Mouse (Mus musculus): Measurements from ENCODE around the gene Tmem17.
A peak's percentile ranks its signal among the peaks of the same experiment; 100 is the strongest.

Gene Tmem17

GRCm38 (mm10) chr11:22512038-22513001, at the start of gene Tmem17:
Gene Tmem17, plus strand, starts transcription at chr11:22512088.
- peak; percentile 89 for DNase-seq (ENCODE audit: low spot score)

GRCm38 (mm10) chr11:22479836-22480619, 31.9 kb upstream of the Tmem17 start:
- DNase-seq (ENCODE audit: low spot score) = no peak

- no peak for DNase-seq (ENCODE audit: low spot score)
Measured at GRCm38 (mm10) chr11:22481639-22482361, 30.1 kb upstream of the Tmem17 start.

GRCm38 (mm10) chr11:22482362-22482760, 29.5 kb upstream of the Tmem17 start:
- no peak for DNase-seq (ENCODE audit: low spot score)

DNA sequence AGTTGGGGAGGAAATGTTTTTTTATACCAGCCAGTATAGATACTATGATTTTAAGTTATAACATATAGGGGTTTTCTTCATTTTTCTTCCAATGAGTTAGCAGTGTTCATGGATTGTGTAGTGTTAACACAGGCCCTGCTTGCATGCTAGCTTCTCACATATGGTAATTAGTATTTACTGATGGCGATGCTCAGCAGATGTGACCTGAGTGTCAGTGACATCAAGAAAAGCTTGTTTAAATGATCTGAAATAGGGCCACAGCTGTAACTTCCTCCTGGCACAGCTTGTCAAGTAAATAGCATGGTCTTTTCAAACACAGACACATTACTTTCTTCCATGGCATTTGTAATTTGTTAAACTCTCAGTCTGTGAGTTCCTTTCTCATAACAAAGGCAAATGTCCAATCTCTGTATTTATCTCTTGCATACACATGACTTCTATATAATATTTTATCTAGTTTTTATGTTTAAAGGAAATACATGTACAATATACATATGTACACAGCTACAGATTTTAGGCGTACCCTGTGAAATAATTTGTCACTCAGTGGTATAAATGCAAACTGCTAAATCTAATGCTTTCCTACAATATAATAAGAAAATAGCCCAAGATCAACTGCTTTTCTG, 18.1 kb upstream of the Tmem17 start:
- DNase-seq (ENCODE audit: low spot score) = no peak

GRCm38 (mm10) chr11:22494941-22495340, 16.9 kb upstream of the Tmem17 start:
- DNase-seq (ENCODE audit: low spot score) = no peak

DNA sequence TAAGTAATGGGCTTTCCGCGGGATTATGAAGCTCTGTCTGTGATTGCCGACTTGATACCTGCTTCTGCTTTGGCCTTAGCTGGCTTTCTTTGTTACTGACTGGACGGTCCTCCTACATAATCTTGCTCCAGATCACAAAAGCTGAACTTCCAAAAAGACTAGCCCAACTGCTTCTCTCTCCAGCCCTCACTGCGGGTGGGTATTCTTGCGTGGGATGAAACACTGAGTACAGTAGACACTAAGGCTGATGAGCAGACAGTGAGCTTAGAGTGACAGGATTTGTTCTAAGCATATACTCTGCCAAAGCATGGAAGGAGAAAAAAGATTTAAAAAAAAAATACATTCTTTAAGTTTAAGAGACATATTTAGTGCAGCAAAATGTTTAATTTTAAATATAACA, 12.5 kb upstream of the Tmem17 start:
- DNase-seq (ENCODE audit: low spot score) = no peak

DNA sequence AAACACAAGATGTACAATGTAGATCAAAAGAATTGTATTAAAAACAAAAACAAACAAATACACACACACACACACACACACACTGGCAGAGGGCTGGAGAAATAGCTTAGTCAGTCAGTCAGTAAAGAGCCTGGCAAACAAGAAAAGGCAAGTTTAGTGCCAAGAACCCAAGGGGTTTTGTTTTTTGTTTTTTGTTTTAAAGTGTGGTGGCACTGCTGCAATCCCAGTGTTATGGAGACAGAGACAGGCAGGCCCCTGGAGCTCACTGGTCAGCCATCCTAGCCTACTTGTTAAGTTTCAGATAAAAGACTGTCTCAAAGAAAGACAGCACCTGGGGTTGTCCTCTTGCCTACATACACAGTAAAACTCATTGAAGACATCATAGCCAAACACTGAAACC, 12.0 kb upstream of the Tmem17 start:
- no peak for DNase-seq (ENCODE audit: low spot score)

GRCm38 (mm10) chr11:22500771-22501566, 10.9 kb upstream of the Tmem17 start:
- DNase-seq (ENCODE audit: low spot score) = peak; percentile 11

GRCm38 (mm10) chr11:22513075-22513474, 1.2 kb downstream of the Tmem17 start:
- DNase-seq (ENCODE audit: low spot score) = no peak

GRCm38 (mm10) chr11:22515061-22515460, 3.2 kb downstream of the Tmem17 start:
- DNase-seq (ENCODE audit: low spot score) = no peak

- DNase-seq (ENCODE audit: low spot score) = no peak
Measured at GRCm38 (mm10) chr11:22518445-22518844, 6.6 kb downstream of the Tmem17 start.

DNA sequence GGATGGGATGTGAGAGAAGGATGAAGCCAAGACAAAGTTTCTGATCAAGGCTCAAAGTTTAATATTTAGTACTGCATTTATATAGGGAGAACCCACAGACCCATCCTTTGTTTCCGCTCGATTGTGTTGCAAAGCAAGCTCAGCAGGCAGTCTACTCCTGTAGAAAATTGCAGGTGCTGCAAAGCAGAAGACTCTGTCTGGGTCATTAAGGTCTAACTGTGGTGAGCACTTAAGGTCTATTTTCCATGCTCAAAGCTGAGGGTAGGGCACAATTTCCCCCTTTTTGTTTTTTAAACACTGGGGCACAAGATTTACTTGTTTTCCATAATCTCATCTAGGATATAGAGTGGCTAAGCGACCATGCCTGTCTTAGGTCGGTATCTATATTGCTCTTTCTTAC, 8.4 kb downstream of the Tmem17 start:
- no peak for DNase-seq (ENCODE audit: low spot score)

DNA sequence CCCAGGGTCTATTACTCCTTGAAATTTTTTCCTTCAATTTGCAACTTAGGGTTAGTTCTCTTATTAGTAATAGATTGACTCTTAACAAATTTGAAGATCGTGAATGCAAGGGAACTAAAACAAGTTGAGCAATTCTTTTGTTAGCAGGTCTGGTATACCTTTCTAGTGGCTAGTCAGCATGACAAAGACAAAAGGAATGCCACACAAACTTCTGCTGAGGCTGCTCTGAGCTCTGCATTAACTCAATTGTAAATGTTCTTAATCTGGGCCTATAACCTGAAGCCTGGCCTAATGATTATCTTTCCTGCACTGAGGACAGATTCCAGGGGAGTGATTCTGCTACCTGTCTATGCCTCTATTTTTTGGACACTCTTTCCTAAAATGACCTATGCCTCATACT, 12.7 kb downstream of the Tmem17 start:
- no peak for DNase-seq (ENCODE audit: low spot score)

- no peak for DNase-seq (ENCODE audit: low spot score)
Measured at GRCm38 (mm10) chr11:22540600-22540999, 28.7 kb downstream of the Tmem17 start.

GRCm38 (mm10) chr11:22560061-22560460, 48.2 kb downstream of the Tmem17 start:
- no peak for DNase-seq (ENCODE audit: low spot score)

DNA sequence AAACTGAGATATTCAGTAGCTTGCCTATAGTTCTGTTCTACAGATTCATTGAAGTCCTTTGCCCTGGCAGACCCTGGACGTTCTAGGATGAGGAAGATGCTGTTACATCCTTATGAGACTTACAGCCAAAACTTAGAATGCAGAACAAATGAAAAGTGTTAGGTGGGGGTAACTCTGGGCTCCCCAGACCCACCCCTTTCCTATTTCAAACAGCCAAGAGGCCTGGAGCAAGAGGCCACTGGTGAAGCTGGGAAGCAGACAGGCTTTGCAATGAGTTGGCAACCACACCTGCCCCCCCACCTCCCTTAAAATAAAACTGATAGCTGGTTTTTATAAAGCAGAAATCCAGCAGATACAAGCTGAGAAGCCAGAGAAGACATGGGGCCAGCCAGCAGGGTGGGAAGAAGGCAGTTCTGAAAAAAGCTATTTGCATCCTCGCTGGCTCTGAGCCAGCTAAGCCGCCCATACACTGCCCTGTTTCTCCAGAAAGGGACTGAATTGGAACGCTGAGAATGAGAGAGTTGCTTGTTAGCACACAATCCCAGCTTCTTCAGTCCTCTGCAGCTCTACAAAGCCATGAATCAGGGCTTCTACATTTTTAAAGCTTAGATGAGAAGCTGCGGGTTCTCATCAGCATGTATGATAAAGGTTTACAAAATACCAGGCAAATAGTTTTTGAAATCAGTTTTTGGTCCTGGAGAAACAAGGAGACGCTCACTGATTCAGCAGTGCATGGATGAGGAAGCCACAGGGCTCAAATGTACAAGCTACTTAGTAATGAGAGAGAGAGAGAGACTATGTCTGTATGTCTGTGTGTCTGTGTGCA, 48.8 kb downstream of the Tmem17 start:
- peak; percentile 20 for DNase-seq (ENCODE audit: low spot score)

GRCm38 (mm10) chr11:22561329-22561592, 49.4 kb downstream of the Tmem17 start:
- DNase-seq (ENCODE audit: low spot score) = no peak

DNA sequence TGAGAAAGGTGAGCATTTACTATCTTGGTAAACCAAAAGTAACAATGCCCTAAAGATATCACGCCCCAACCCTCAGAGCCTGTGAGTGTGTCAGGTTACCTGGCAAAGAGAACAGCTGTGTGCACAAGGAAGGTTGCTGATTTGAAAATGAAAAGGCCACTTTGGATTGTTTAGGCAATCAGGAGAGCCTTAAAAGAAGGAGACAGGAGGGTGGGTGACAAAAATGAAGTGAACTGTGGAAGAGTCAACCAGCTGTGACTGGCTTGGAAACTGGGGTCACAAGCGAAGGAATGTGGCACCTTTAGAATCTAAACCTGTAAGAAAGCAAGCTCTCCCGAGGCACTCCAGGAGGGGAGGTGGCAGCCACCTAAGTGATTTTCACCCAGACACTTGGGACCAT, 51.8 kb downstream of the Tmem17 start:
- DNase-seq (ENCODE audit: low spot score) = no peak

- no peak for DNase-seq (ENCODE audit: low spot score)
Measured at GRCm38 (mm10) chr11:22564676-22565075, 52.8 kb downstream of the Tmem17 start.

Data from lung, postnatal 25 days (tissue).